Mouse (Mus musculus) spleen, adult 18-20 months (tissue): ENCODE results near the gene Hoxb6.

Experiments
- DNase-seq, 2 experiments: peaks; one replicate each; pipeline ENCODE4 v3.0.0; 2022; ENCODE audit warnings: mixed read lengths in 2 of 2

The Hoxb6 gene

DNA sequence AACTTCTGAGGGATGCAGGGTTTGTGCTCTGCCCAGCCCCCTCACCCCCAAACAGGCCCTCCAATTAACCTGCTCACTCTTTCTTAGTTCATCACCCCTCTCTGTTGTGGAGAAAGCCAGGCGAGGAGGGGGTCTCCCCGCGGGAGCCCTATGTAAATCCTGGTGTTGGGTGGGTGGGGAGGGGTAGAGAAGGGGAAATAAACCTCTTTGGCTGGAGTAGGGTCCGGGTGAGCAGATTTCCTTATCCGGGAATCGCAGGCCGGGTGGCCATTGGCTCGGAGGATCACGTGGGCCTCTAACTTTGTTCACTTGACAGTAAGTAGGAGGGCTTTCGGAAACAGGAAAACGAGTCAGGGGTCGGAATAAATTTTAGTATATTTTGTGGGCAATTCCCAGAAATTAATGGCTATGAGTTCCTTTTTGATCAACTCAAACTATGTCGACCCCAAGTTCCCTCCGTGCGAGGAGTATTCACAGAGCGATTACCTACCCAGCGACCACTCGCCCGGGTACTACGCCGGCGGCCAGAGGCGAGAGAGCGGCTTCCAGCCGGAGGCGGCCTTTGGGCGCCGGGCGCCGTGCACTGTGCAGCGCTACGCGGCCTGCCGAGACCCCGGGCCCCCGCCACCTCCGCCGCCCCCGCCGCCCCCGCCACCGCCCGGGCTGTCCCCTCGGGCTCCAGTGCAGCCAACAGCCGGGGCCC is 26.2 kb downstream of the Hoxb6 start:
- DNase-seq, result peak; percentile 59 to 60

DNA sequence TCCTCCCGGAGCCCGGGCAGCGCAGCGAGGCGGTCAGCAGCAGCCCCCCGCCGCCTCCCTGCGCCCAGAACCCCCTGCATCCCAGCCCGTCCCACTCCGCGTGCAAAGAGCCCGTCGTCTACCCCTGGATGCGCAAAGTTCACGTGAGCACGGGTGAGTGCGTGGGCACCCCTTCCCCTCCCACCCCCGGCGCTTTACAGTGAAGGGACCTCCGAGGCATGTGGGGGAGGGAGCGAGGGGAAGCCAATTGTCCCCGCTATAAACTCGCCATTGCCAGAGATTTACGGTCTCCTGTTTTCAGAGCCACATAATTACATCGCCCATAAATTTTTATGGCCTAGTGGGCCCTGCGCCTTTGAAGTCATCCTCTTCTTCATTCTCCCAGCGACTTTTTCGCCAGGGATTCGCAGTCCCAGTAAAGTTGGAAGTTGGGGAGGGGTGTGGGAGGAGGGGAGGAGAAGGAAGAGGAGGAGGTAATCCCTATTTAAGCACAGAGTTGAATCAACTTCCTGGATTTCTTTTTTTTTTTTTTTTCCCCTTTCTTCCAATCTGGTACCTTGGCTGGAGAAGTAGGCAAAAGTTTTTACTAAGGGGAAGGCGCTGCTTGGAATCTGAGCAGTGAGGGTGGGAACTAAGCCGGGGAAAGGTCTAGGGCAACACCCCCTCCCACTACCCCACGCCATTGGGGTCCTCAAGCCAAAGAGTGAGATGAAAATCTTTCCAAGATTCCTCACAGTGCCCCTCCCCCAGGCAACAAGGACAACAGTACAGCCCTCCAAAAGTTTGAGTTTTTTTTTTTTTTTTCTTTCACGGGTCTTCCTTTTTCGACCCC is 27.0 kb downstream of the Hoxb6 start:
- DNase-seq, result no peak

DNA sequence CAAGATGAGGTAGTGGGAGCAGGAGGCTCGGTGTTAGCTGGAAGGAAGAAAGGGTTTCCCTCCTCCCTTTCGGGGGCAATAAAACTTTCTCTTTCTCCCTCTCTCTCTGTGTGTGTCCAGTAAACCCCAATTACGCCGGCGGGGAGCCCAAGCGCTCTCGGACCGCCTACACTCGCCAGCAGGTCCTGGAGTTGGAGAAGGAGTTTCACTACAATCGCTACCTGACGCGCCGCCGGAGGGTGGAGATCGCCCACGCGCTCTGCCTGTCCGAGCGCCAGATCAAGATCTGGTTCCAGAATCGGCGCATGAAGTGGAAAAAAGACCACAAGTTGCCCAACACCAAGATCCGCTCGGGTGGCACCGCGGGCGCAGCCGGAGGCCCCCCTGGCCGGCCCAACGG is 27.6 kb downstream of the Hoxb6 start:
- DNase-seq, result no peak

DNA sequence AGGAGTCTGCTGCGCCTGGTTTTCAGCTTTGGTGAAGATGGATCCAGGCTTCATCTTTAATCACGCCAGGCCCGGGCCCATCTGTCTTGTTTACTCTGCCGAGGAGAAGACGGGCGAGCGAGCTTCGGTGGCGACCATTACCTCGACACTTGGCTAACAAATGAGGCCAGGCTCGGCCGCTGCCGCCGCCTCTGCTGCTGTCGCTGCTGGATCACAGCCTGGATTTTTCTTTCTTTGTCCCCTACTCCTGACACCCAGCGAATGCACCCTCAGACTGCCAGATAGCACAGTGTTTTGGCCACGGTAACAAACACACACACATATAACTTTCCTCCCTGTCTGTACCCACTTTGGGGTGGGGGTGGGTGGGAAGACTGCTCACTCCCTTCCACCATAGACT is 28.4 kb downstream of the Hoxb6 start:
- DNase-seq, result no peak

DNA sequence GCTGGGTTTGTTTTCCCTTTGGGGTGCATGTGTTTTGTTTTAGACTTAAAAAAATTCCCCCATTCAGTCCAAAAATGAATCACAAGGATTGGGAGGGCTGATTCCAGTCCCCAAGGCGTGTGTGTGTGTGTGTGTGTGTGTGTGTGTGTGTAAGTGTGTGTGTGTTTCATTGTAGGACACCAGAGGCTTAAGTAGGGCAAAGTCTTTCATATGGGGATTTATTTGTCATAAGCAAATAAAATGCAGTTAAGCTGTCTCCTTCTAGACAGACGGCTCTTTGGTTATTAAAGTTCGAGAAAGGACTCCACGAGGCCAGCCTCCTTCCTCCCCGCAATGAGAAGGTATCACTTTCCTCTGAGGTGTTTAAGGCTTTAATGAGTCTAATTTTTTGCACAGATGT is 29.6 kb downstream of the Hoxb6 start:
- DNase-seq, result no peak

DNA sequence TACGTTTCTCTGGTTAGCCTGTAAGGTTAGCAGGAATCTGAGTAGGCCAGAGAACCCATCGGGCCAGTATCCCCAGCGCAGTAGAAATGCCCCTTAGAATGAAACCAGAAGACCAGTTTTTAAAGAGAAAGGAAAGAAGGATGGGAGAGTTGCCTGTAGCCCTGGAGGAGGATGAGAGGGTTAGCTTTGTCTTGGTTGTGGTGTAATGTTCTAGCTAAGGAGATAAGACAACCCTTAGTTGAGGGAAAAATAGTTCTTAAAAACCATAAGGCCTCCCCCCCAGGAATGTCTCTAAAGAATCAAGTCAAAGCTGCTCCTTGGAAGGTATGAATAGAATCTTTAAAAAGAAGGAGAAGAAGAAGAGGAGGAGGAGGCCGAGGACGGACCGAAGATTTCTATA is 30.5 kb downstream of the Hoxb6 start:
- DNase-seq, result no peak

DNA sequence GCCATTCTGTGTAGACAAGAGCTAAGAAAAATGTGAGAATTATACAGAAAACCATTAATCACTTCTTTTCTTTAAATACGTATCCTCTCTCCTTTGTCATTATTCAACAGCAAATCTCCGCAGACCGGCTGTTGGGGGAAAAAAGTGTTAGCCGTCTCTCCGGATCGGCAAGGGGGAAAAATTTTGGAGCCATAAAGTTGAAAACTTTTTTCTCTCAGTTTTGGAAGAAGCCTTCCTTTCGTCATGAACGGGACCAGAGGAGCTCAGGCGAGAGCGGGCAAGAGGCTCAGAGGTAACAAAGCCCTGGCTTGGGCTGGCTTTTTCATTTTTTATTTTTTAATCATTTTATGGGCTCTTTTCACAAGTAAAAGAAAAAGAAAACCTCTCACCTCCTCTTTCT is 30.9 kb downstream of the Hoxb6 start, which contains the start of gene Hoxb3:
Gene Hoxb3 (plus strand): TSS at position 173 of the 400 bp plus-strand sequence.
- no peak for DNase-seq

DNA sequence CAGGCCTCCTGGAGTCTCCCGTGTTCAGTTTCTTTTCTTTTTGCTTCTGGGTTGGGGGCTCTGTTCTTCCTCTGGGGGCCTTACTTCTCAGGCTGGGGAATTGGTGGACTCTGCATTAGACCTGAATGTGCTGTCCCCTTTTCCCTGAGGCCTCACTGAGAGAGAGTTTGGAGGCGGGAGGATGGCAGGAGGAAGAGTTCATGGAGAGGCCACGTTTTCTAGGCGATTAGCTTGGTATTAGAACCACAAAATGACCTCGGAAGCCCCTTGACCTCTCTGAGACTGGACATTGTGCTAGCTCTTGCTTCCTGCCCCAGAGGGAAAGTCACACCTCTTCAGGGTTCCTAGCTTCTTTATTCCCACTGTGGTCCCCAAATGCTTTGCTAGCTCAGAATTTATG is 31.8 kb downstream of the Hoxb6 start:
- no peak for DNase-seq

DNA sequence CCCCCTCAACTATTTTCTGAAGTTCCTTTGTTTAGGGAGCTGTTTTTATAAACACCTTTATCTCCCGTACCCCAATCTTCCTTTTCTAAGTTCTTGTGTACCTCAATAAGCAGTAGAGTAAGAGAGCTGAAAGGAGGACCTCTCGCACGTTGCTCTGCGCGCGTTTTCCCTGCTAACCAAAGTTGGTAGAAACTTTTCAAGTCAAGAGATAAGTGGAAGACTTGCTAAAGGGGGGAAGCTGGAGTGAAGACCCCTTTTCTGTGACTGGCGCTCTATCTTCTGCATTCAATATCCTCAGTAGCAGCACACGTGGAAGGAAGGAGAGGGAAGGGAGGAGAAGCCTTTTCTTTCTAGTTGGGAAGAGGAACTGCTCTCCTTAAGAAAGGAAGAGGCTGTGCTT is 32.7 kb downstream of the Hoxb6 start:
- no peak for DNase-seq

DNA sequence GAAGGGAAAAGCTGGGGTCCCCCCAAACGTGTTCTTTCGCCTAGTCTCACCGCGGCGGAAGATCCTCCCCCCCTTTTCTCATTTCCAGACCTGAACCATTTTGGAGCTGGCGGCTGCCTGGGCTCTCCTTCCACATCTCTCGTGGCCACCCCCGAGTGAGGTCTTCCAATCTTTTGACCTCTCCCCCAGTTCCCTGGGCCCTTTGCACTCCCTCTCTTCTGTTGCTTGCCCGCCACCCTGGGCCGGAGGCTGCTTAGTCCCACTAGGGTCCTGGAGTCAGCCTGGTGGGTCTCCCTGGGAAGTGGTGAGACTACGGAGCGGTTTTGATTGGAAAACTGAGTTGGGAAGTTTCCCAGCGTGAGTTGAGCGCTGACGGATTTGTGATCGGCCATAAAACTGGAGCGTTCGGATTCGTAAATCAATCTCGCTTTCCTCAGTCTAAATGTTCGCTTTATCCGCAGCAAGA is 33.5 kb downstream of the Hoxb6 start:
- DNase-seq, result no peak

DNA sequence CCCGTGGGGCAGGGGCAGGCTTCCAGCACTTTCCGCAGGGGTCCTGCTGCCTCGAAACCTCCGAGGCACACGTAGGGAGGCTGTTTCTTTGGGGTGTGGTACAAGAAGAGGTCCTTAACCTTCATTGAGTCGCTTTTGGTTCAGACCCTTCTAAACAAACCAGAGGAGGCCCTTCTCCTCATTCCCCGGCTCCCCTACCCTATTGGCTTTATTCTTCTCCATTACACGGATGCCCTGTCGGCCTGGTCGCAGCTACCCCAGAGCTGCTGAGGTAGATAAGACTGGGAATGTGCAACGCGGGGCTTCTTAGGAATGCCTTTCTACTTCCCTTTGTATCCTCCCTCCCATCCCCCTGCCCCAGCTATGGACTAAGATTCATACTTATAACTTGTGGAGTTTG is 34.4 kb downstream of the Hoxb6 start:
- no peak for DNase-seq

DNA sequence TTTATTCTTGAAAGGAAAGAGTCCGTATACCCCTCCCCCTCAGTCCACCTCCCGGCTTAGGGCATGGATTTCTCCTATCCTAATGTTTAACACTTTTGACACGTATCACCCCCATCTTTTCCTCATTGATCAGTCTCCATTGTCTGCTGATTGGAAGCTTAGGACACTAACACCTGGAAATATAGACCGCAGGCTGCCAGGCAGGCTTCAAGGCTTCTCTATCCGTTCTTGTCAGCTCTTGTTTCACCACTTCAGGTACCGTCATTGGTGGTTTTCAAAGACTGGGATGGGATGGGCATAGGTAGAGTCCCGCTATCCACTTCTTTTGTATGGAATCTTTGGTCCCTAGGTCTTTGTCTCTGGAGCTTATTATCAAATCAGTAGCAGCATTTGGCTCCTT is 34.8 kb downstream of the Hoxb6 start:
- no peak for DNase-seq

DNA sequence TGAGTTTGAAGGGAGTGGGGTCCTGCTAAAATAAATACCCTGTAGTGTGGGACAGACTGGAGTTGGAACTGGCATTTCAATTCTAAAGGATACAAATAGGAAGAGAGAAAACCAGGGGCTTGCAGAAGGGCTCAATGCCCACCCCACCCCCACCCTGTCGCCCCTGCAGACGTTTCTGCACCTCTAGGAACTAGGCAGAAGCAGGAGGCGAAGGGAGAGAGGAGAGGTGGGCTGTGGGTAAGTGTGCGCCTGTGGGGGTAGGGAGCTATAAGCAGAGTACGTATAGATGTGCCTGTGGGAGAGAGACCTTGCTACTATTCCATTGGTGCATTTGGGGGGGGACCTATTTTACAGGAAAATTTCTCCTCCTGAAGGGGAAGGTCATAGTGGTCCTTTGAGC is 35.5 kb downstream of the Hoxb6 start:
- DNase-seq, result no peak

DNA sequence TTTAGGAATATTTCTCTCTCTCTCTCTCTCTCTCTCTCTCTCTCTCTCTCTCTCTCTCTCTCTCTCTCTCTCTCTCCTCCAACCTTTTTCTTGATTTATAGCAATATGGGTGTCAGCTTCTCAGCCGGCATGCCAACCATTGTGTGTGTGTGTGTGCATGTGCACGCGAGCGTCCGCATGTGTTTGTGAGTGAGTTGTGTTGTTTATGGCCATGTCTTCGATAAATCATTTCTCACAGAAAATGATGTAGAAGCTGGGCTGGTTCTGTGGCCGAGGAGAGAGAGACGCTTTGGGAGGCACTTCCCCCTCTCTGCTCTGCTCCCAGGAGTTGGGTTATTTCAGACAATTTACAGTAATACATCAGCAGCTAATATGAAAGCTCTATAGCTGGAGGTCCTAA is 36.3 kb downstream of the Hoxb6 start:
- DNase-seq, result no peak

DNA sequence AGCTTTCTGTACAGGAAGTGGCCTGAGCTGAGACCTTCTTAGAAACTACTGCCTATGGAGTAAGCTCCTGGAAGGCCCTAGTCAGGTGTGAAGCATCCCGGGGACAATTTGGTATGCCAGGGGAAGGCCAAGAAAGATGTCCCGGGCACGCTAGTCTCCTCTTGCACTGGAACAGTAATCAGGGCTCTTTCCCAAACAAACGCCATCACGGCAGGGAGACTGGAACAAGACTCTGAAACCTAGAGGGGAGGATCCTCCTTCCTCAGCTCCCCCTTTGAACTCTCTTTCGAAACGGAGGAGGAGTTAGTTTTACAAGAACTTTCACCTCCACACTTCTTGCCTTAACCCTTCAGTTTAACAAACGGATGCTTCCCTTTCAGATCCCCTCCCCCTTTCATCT is 39.8 kb downstream of the Hoxb6 start:
- no peak for DNase-seq

DNA sequence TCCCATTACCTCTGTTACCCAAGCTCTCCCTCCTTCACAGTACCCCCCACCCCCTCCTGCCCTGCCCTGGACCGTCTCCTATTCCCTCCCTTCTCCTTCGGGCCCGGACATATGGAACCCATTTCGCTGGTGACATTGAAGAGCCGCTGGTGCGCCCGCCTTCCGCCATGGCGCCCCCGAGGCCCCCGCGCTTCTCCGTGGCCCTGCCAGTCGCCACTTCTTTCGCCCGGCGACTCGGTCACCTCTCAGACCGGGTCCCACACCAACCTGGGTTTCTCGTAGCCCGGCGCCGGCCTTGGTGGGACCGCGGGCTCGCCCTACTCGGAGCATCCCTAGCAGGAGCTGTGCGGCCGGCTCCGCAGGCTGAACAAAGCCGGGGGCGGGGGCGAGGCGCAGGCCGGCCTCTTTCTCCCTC is 40.3 kb downstream of the Hoxb6 start:
- DNase-seq, result no peak

DNA sequence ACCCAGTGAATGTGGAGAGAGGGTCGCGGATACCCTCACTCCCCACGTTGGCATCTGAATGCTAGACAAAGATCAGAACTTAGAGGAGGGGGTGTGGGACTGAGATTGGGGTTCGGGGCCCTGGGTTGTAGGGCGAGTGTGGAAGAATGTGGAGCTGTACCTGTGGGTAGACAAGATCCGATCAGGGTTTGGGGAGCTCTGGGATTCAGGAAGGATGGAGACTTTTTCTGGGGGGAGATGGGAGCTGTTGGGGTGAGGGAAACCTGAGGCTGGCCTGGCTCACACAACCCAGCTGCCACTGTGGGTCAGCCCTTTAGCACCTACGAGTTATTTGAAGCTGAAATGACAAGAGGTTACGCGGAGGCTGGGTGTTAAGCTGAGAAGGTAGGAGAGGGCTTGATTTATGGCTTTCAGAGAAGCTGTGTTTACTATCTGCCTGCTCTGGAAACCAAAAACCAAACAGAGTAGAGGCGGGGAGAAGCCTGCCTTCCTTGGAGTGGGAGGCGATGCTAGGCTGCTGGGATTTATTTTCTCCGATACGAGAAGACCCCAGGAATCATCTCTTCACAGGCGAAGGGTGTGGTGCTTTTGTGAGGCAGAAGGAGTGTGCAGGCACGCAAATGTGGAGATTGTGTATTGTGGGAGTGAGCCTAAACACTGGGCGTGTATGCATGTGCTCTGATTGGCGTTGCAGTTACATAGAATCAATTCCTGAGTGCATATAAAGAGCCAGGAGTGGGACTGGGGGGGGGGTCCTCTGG is 41.1 kb downstream of the Hoxb6 start:
- no peak for DNase-seq

DNA sequence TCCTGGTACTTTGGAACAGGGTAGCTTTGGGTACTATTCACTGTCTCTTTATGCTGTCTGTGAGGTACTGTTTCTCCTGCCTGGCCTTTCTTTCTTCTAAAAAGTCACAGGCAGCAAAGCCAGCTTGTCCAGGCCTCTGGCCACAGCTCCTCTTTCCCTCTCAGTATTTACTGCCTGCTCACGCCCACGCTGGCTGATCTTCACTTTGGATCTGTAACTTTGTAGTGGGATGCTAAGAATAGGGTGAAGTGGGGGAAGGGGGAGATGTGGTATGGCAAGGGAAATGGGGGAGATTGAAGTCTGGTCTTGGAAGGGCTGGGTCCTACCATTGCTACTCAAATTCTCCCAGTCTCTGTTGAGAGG is 41.7 kb downstream of the Hoxb6 start:
- no peak for DNase-seq

DNA sequence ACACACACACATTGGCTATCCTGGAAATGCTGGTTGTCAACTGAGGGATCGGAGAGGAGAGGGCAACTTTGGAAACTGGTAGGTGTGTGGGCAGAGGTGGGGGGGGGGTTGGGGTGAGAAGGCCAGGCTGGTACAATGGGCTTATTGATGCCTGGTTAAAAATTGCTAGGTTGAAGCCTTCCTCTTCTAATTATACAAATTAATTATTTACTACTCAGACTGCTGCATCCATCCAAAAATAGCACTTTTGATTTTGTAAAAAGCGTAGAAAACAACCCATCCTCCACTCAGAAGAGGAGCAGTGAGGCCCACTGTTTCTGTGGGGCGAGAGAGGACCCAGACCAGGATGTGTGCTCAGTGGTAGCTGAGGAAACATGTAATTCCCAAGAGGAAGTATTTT is 42.7 kb downstream of the Hoxb6 start:
- no peak for DNase-seq

DNA sequence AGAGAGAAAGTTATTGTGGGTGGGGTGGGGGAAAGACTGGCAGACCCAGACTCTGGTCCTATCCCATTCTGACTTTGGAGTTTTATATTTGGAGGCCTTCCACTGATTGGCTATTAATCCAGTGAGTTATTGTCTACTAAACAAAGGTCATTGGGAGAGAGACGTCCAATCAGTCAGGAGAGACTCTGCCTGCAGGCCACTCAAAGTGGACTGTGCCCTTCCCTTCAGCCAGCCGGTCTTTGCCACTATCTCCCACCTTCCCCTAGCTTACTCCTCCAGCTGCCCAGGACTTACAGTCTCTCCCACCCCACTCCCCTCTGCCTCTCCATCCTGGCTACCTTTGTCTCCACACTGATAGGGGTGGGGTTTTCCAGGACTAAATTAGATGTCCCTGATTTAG is 44.3 kb downstream of the Hoxb6 start:
- no peak for DNase-seq

DNA sequence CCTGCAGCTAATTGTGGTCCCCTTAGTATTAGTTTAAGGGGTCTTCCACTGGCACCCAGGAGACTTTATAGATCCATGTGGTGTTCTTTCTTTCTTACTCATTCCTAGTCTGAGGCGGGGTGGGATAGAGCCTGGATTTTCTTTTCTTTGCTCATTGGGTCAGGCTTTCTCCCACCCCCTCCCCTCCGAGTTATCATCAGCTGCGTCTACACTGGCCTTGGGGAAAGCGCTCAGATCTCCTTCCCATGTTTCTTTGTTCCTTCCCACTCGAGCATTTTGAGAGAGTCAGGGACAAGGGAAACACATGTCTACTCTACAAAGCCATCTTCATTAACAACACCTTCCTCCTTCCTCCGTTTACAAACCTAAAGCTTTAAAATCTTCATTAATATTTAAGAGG is 44.8 kb downstream of the Hoxb6 start:
- DNase-seq, result no peak

DNA sequence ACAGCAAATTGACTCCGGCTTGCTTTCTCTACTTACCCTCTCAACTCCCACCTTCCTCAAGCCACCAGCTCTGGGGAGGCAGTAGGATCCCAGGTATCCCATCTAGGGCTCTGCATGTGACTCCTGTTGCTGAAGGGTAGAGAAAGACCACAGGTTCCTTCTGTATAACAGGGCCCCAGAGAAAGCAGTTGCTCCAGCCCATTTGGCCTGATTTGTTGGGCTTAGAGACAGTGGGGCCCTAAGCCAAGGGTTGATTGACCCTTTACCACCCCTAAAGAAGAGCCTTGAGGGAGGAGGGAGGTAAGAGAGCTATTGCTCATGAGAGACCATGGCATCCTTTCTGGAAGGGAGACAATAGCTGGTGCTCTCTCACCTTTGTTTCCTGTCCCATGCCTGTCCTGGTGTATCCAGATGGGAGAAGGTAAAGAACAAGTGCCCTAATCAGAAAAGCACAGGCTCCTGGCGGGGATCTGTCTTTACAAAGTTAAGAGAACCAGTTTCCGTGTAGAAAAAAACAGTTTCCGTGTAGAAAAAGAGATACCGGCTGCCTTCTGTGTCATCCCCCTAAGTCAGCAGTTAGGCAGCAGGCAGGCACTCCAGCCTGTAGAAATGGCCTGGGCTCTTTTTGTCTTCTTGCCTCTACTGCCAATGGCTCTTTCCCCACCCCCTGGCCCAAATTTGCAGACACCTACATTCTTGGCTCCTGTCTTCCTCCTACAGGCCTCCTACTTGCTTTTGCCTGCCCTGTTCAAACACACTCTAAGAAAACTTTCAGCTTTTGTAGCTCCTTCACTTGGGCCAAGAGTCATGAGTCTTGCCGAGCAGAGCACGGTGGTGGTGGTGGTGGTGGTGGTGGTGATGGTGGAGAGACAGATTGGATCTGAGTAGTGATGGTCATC is 46.9 kb downstream of the Hoxb6 start:
- no peak for DNase-seq
